Mouse (Mus musculus): ENCODE results near the gene Bnc2.

GRCm38 (mm10) chr4:84707961-84708360, 32.9 kb upstream of the Bnc2 start:
- TF ChIP-seq CTCF (conservative IDR thresholded peaks at IDR 0.05; ENCODE audit: insufficient read depth, insufficient read length, low read depth, low read length) (no peak), POLR2A (IDR thresholded peaks at IDR 0.05; ENCODE audit: low read depth, low read length) (no peak)
